Mouse (Mus musculus) liver, adult 2 months (tissue): Measurements from ENCODE around the gene Peli1.

Experiments
- CTCF ChIP-seq: fragments of 200-500 bp; IDR thresholded peaks from 2 replicates; pipeline ENCODE4 v1.5.1; 2011; ENCODE audit warnings: low read depth, low read length, control low read depth
- POLR2A ChIP-seq: fragments of 200-500 bp; IDR thresholded peaks from 2 replicates; pipeline ENCODE4 v1.6.1; 2011; ENCODE audit warnings: low read length, control low read depth; ENCODE audit not compliant: insufficient read depth; ENCODE audit errors: extremely low read depth

- TF ChIP-seq POLR2A, result no peak
- no peak for TF ChIP-seq CTCF
These were observed 48.5 kb upstream of the Peli1 start for GRCm38 (mm10) chr11:21042590-21042989.
